Mouse (Mus musculus): ENCODE results near the gene Diaph3. TPM values are rescaled to one million over a fixed set of nuclear protein-coding genes. Genes with fewer than 3 reads are reported as not detected.
"Not testable (repeated sequence)": the region's sequence is repeated elsewhere in the genome, so short reads cannot be mapped to it uniquely, and the experiment has no call there.

Gene Diaph3
- total RNA-seq, 4 experiments from 2014 or later: 0.73 to 1.7 (median 0.96) TPM

DNA sequence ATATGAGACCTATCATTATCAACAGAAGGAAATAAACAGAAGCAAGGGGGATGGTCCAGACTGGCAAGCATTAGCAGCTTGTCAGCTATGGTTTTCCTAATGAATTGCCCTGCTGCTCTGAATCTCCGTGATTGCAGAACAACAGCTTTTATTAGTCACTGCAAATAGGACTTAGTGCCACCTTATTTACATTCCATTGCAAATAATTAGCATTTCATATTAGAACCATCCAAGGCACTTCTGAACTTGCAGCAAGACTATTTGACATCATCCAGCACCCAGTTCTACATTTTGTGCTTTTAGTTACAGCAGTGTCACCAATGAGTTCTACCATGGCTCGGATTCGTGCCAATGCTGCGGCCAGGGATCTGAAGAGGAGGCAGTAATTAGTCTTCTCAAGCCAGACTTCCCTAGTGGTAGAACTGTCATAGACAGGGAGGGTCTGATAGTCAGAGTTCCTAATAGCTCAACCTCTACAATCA is 411.4 kb downstream of the Diaph3 start:
- DNase-seq: no peak

DNA sequence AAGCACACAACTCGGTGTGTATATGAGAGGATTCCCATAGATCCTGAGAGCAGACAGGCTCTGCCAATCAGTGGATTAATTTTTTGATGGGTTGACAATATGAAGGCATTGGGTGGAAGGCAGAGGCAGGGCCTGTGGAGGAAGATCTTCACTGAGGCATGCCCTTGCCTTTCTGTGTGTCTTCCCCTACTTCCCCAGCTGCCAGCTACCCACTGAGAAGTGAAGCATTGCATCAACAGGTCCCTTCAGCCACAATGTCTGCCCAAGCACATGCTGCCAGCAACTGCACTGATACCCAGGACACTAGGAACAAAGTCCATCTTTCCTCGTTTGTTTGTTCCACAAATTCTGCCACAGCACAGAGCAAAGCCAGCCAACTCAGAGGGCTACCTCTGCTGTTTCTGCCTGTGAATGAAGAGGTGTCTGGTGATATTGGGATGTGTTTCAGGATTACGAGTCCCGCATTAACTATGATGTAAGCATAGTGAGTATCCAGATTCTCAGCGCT is 413.4 kb downstream of the Diaph3 start:
- DNase-seq: no peak

DNA sequence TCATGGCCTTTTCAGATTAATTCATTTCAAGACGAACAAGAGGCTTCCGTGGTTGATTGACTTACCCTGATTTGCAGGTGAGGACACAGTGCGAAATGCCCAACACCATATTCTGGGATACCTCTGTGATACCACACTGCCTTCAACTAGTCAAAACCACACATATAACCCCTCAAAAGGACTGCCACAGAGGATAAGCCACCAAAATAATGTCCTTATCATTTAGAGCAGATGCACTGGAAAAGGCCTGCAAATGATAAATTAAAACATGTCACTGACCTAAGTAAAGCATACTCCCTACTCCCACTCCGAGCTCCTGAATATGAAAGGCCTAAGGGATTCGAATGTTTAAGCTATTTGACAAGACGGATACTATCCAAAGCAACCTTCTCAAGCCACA is 419.3 kb downstream of the Diaph3 start:
- DNase-seq: no peak

GRCm38 (mm10) chr14:86721082-86721481 is 420.0 kb downstream of the Diaph3 start:
- no peak for DNase-seq

DNA sequence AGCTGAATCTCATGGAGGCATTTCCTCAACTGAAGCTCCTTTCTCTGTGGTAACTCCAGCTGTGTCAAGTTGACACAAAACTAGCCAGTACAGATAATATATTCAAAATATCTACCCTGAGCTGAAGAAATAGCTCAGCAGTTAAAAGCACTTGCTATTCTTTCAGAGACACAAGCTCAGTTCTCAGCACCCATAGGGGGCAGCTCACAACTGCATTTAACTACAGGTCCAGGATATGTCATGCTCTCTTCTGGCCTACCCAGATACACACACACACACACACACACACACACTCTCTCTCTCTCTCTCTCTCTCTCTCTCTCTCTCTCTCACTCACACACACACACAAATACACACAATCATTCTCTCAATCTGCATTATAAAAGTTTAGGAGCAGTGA is 420.6 kb downstream of the Diaph3 start:
- DNase-seq: not testable (repeated sequence)

DNA sequence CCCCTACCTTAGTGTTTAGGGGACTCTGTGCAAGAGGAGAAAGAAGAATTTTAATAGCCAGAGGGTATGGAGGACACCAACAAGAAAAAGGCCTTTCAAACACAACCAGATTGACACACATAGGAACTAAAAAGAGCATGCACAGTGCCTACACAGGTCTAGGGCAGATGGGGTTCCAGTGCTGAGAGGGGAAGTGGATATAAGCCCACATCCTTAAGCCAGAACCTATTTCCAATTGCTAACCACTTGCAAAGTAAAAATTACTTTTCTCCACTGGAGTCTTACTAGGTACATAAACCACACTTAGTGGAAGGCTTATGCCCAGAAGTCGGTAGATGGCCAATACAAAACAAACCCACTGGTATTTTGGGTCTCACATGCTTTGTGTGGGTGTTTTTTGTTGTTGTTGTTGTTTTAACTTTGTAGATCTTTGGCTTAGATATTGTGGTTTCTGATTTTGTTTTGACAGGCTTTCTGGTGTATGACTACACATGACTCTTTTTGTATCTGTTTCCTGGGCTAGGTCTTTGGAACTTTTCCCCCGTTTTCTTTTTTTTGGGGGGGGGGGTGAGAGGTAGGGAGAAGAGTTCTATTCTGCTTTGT is 426.8 kb downstream of the Diaph3 start:
- no peak for DNase-seq

DNA sequence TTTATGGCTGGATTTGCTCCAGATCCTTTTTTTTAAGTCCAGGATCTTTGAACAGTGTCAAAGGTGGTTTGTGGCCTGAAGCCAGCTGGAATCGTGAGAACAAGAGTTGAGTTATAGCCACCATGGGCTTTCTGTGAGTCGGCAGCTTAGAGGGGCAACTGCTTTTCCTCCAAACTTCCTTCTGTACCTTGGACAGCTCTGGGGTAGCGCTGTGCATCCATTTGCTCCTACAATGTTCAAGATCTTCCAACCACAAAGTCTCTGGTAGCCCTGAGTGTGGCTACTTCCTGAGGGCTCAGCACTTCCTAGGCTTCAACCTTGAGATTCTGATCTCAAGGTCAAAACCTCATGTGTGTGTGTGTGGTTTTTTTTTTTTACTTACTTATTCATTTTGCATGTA is 437.0 kb downstream of the Diaph3 start:
- DNase-seq: no peak

- DNase-seq: no peak
These were observed 439.9 kb downstream of the Diaph3 start for GRCm38 (mm10) chr14:86701145-86701544.

GRCm38 (mm10) chr14:86697887-86698286 is 443.1 kb downstream of the Diaph3 start:
- peak; percentile 29 for DNase-seq

- no peak for DNase-seq
These were observed 448.3 kb downstream of the Diaph3 start for GRCm38 (mm10) chr14:86692714-86693113.

- DNase-seq: no peak
These were observed 449.7 kb downstream of the Diaph3 start for GRCm38 (mm10) chr14:86691298-86691697.

DNA sequence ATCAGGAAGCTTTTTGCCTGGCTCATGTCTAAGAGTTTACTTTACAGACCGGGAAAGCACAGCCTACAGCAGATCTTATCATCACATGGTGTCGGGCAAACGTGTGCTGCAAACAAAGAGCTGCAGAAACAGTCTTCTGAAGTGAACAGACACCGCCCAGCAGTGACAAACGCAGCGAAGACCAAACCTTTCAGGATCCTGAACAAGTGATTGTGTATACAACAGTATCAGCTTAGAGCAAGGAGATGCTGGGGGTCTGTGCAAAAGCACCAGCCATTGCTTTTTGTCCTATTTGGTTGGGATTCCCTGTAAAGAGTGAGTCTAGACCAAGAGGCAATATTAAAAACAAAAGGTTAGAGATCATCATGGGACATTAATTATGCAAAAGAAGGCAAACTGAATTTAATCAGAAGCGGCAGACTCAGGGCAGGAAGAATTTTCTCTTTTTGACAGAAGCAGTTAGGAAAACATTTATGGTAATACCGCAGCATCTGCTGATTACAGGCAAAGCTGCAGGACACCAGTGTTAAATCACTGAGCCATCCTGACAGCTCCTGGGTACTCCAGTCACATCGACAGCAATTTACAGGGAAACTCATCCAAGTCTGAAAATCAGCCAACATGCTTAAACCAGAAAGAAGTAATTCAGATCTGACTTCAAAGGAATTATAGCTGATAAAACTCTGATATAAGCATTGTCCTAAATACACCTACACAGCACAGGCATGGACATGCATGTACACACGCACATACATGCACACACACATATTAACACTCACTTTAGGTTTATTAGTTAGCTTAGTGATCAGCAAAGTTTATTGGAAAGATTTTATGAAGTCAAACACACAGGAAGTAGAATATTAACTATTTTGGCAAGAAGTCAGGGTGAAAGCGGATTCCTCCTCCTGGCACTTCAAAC is 456.2 kb downstream of the Diaph3 start:
- DNase-seq: no peak

DNA sequence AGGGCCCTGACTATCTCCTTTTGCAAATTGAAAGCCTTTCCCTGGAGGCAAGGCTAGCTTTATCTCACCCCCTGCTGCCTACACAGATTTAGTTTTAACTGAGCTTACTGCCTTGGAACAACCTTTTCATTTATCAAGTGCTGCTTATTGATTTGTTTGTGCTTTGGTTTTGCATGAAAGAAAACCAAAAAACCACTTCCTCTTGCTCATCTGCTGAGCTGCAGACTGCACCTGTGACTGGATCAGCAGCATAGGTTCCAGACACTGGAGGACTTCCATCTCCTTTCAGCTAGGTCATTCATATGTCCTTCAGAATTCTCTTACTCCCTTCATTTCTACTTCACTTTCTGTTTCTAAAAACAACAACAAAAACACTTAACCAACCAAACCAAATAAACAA is 459.1 kb downstream of the Diaph3 start:
- no peak for DNase-seq

- no peak for DNase-seq
These were observed 462.0 kb downstream of the Diaph3 start for GRCm38 (mm10) chr14:86678992-86679391.

DNA sequence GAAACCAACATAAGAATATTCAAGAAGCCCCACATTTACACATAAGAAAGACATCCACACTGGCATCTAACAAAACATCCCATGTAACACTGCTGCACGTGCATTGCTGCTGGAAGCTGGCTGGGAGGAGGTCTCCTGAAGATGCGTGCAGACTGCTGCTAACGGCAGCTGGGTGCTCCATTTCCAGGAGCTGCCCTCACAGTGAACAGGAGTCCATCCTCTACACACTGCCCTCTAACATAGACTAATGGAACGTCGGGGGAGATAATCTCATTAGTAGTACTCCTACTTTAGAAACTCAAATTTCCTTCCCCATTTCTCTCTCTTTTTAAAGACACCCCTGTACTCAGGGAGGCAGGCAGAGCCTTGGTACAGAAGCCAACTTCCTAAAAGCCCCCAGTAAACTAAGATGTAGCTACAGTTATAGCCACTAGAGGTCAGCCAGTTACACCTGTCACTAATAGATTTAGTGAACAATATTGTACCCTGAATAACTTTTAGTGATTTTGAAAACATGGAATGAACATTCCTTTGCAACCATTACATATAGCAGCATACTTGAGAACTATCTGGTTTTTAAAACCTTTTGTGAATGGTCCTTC is 462.8 kb downstream of the Diaph3 start:
- no peak for DNase-seq

- DNase-seq: no peak
These were observed 464.0 kb downstream of the Diaph3 start for GRCm38 (mm10) chr14:86677015-86677414.

DNA sequence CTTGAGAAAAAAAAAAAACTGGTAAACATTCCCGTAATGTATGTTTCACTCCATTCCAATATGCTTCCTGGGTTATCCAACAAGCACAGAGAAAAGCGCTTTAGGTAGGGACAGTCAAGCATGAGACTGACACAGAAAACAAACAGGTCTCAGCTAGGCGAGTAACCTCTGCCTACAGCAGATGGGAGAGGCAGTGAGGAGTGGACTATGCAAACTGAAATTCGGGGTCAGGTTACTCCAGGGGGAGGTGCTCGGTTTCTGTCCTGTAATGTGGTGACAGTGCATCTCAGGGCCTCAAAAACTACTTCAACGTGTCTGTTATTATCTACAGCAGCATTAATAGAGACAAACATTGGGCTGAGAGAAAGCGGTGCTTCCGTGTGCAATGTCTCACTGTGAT is 465.7 kb downstream of the Diaph3 start:
- DNase-seq: no peak

- peak; percentile 2 for DNase-seq
These were observed 478.2 kb downstream of the Diaph3 start for GRCm38 (mm10) chr14:86662846-86663245.

- DNase-seq: no peak
These were observed 480.5 kb downstream of the Diaph3 start for GRCm38 (mm10) chr14:86660556-86660955.

DNA sequence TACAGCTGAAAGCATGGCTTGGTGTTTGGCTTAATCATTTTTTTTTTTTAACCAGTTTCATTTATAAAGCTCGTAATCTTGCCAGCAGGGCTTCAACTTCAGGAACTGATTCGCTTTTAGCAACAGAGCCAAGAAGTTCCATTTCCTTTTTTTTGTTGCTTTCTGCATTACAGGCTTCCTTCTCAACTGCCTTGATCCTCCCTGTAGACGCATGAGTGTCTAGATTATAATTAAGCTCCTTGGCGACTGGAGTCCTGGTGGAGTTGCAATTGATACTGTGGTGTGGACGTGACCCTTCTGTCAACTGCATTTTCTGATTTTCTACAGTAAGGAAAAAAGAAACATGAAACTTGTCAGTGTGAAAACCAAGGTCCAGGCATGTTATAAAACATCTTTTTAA is 484.8 kb downstream of the Diaph3 start:
- DNase-seq: no peak

GRCm38 (mm10) chr14:86646499-86647120 is 494.4 kb downstream of the Diaph3 start:
- no peak for DNase-seq

DNA sequence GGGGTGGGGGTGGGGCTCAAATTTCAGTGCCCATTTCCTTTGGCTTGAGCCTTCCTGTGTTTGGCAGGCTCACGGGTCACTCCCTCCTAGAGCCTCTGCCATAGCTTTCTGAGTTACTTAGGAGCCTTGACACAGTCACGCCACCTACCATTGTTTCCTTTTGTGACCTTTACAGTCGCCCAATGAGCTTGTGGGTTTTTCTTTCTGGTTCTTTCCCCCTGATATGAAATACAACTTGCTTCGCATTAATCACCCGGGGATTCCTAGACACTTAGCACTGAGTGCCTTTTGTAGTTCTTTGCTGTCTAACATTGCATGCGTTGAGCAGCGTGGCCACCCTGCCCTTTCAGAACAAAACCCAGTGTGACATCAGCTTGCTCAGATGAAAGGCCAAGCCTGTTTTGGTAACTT is 498.2 kb downstream of the Diaph3 start:
- DNase-seq: no peak

DNA sequence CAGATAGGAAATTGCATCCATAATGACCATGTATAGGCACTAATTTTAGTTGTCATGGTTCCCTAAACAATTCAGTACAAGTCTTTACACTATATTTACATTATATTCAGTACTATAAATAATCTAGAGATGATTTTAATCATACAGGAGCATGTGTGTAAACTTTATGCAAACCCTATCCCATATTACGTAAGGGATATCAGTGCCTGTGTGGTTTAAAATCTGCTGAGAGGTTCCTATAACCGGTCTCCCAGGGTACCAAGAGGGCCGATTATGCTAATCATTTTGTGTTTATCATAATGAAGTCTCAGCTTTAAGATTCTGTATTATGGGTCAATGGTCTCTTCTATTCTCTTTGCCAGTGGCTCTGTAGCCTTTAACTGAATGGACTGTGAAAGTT is 499.2 kb downstream of the Diaph3 start:
- DNase-seq: no peak

Data from adrenal gland, adult 8-10 months (tissue).